Mouse (Mus musculus): ENCODE data around the gene Irf8. TPM values are rescaled to one million over a fixed set of nuclear protein-coding genes. Genes with fewer than 3 reads are reported as not detected.

Irf8 gene
- total and polyA plus RNA-seq, 2 experiments = 5.5 to 7.0 TPM

DNA sequence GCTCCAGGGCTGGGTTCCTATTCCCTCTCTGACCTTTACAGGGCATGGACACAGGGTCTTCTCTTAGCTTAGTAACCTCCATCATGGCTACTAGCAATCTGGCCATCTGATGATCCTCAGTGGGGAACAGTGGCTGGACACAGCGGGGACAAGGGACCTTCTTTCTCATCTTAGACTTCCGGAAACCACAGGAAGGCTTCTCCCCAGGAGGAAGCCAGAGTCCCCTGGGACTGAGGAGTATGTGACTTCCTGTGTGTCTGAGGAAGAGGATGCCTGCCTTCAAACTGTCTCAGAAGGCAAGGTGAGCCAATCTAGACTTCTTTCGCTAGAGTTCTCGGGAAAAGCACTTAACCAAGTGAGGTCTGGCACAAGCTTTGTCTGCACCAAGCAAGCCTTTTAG, 36.1 kb upstream of the Irf8 start:
- no peak for TF ChIP-seq POLR2A (IDR thresholded peaks at IDR 0.05; ENCODE audit: extremely low read depth, insufficient read depth, low read length)
- TF ChIP-seq CTCF (IDR thresholded peaks at IDR 0.05; ENCODE audit: low read depth, low read length) = no peak
- Histone ChIP-seq H3K4me1 (ENCODE audit: control insufficient read depth, insufficient read depth, low read length) (peaks cover 4% of the 10 kb centered on the region), H3K27me3 (ENCODE audit: control insufficient read depth, insufficient read depth, low read length) (no peaks in the 10 kb centered on the region), H3K79me2 (ENCODE audit: control insufficient read depth, insufficient read depth, low read length) (no peaks in the 10 kb centered on the region), H3K4me3 (ENCODE audit: insufficient read depth, low read depth, low read length) (no peak overlapping the region), H3K36me3 (ENCODE audit: control insufficient read depth, insufficient read depth, low read length) (no peaks in the 10 kb centered on the region), H3K27ac (replicated peaks; ENCODE audit: insufficient read depth, low read depth, low read length) (peak overlapping the region; percentile 73), H3K9ac (ENCODE audit: low read depth, low read length) (no peak overlapping the region)
- DNase-seq (ENCODE audit: extremely low read depth, low read depth, low spot score) = no peak
- WGBS = 71% methylated on average over 4 of the region's 4 CpGs

DNA sequence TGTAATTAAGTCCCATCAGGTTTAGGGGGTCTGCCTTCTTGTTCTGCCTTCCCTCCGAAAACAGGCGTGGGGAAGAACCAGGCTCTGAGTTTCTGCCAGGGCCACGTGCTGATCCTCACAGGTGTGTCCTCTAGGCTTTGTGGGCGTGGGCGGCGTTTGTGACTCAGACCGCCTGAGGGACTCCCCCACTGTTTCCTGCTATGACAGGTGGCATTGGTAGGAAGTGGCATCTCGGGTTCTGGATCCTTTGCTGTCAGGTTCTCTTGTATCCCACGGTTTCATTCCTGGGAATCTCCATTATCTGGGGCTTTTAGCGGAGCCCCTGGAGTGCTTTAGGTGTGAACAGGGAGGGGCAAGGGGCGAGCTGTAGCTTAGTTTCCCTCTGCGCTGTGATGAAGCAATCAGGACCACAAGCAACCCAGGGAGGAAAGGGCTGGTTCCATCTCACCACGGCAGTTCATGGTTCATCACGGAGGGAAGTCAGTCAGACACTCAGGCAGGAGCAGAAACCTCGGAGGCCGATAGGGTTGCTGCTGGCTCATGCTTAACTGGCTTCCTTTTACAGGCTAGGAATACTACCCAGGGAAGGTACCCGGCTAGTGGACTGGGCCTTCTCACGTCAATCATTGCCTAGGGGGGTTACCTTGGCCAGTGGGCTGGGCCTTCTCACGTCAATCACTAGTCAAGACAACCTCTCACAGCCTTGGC, 34.2 kb upstream of the Irf8 start:
- H3K79me2 ChIP-seq (ENCODE audit: control insufficient read depth, insufficient read depth, low read length) = no peaks in the 10 kb centered on the region
- no peak overlapping the region for H3K4me3 ChIP-seq (ENCODE audit: insufficient read depth, low read depth, low read length)
- TF ChIP-seq POLR2A (IDR thresholded peaks at IDR 0.05; ENCODE audit: extremely low read depth, insufficient read depth, low read length) (no peak), CTCF (IDR thresholded peaks at IDR 0.05; ENCODE audit: low read depth, low read length) (no peak)
- H3K36me3 ChIP-seq (ENCODE audit: control insufficient read depth, insufficient read depth, low read length) = no peaks in the 10 kb centered on the region
- peaks cover 4% of the 10 kb centered on the region for H3K4me1 ChIP-seq (ENCODE audit: control insufficient read depth, insufficient read depth, low read length)
- DNase-seq (ENCODE audit: extremely low read depth, low read depth, low spot score) = no peak
- 71% methylated on average over 19 of the region's 19 CpGs for WGBS
- no peaks in the 10 kb centered on the region for H3K27me3 ChIP-seq (ENCODE audit: control insufficient read depth, insufficient read depth, low read length)
- no peak overlapping the region for H3K27ac ChIP-seq (replicated peaks; ENCODE audit: insufficient read depth, low read depth, low read length)
- no peak overlapping the region for H3K9ac ChIP-seq (ENCODE audit: low read depth, low read length)

DNA sequence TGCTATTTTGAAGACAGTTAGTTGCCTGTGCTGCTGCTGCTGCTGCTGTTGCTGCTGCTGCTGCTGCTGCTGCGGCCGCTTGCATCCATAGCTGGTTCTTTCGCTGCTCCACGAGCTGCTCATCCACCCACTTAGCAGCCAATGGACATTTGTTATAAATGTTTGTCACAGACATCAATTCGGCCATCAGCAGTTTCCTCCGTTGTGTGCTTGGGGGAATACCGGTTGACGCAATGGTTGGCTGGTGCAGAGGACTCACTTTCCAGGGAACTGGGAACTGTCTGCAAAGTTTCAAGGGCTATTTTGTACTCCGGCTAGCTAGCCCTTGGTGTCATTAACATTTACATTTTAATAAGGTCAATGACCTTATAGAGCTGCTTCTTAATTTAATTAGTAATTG, 32.0 kb upstream of the Irf8 start:
- Histone ChIP-seq H3K27me3 (ENCODE audit: control insufficient read depth, insufficient read depth, low read length) (no peaks in the 10 kb centered on the region), H3K9ac (ENCODE audit: low read depth, low read length) (no peak overlapping the region), H3K27ac (replicated peaks; ENCODE audit: insufficient read depth, low read depth, low read length) (no peak overlapping the region), H3K4me3 (ENCODE audit: insufficient read depth, low read depth, low read length) (no peak overlapping the region), H3K79me2 (ENCODE audit: control insufficient read depth, insufficient read depth, low read length) (no peaks in the 10 kb centered on the region), H3K36me3 (ENCODE audit: control insufficient read depth, insufficient read depth, low read length) (no peaks in the 10 kb centered on the region), H3K4me1 (ENCODE audit: control insufficient read depth, insufficient read depth, low read length) (peaks cover 4% of the 10 kb centered on the region)
- no peak for TF ChIP-seq CTCF (IDR thresholded peaks at IDR 0.05; ENCODE audit: low read depth, low read length)
- TF ChIP-seq POLR2A (IDR thresholded peaks at IDR 0.05; ENCODE audit: extremely low read depth, insufficient read depth, low read length) = no peak
- 84% methylated on average over 9 of the region's 9 CpGs for WGBS
- DNase-seq (ENCODE audit: extremely low read depth, low read depth, low spot score) = no peak

DNA sequence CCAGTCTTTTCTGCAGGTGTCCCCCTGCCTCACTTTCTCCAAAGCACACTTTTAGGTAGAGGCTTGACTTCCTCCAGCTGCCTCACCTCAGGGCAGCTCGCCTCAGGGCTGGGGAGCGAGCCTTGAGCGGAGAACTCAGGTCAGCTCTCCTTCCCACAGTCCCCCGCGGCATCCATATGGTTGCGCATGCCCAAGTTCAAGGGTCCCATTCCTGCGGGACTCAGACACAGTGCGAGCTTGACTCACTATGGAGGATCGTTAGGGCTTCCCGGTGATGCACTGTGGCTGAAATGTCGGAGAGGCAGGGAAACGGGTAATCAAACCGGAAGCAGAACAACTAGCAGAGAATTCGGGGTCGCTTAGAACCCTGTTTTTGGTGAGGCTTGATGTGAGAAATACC, 31.0 kb upstream of the Irf8 start:
- no peak overlapping the region for H3K4me3 ChIP-seq (ENCODE audit: insufficient read depth, low read depth, low read length)
- no peak overlapping the region for H3K27ac ChIP-seq (replicated peaks; ENCODE audit: insufficient read depth, low read depth, low read length)
- H3K36me3 ChIP-seq (ENCODE audit: control insufficient read depth, insufficient read depth, low read length) = no peaks in the 10 kb centered on the region
- no peaks in the 10 kb centered on the region for H3K27me3 ChIP-seq (ENCODE audit: control insufficient read depth, insufficient read depth, low read length)
- H3K4me1 ChIP-seq (ENCODE audit: control insufficient read depth, insufficient read depth, low read length) = peaks cover under 1% of the 10 kb centered on the region; the same call in 1 of the 2 replicates
- 83% methylated on average over 15 of the region's 15 CpGs for WGBS
- no peak for DNase-seq (ENCODE audit: extremely low read depth, low read depth, low spot score)
- no peak for TF ChIP-seq POLR2A (IDR thresholded peaks at IDR 0.05; ENCODE audit: extremely low read depth, insufficient read depth, low read length)
- no peak for TF ChIP-seq CTCF (IDR thresholded peaks at IDR 0.05; ENCODE audit: low read depth, low read length)
- H3K79me2 ChIP-seq (ENCODE audit: control insufficient read depth, insufficient read depth, low read length) = no peaks in the 10 kb centered on the region
- no peak overlapping the region for H3K9ac ChIP-seq (ENCODE audit: low read depth, low read length)

DNA sequence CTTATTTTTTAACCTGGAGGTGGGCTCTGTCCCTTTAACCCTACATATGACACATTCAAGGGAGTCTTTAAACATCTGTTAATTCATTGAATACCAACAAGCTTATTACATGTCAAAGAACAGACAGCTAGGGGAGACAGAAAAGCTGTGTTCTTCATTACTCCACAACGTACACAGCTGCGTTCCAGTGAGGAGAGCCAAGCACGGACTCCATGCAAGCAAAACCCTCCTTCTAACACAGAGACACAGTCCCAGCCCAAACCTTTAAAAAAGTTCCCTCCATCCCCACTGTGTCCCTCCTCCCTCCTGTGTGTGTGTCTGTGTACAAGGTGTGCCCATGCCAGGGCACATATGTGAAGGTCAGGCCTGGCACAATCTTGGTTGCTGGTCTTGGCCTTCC, 30.0 kb upstream of the Irf8 start:
- Histone ChIP-seq H3K4me1 (ENCODE audit: control insufficient read depth, insufficient read depth, low read length) (no peaks in the 10 kb centered on the region), H3K36me3 (ENCODE audit: control insufficient read depth, insufficient read depth, low read length) (no peaks in the 10 kb centered on the region), H3K79me2 (ENCODE audit: control insufficient read depth, insufficient read depth, low read length) (no peaks in the 10 kb centered on the region), H3K27ac (replicated peaks; ENCODE audit: insufficient read depth, low read depth, low read length) (no peak overlapping the region), H3K9ac (ENCODE audit: low read depth, low read length) (no peak overlapping the region), H3K27me3 (ENCODE audit: control insufficient read depth, insufficient read depth, low read length) (no peaks in the 10 kb centered on the region), H3K4me3 (ENCODE audit: insufficient read depth, low read depth, low read length) (no peak overlapping the region)
- TF ChIP-seq POLR2A (IDR thresholded peaks at IDR 0.05; ENCODE audit: extremely low read depth, insufficient read depth, low read length) (no peak), CTCF (IDR thresholded peaks at IDR 0.05; ENCODE audit: low read depth, low read length) (no peak)
- no peak for DNase-seq (ENCODE audit: extremely low read depth, low read depth, low spot score)
- WGBS = 93% methylated on average over 3 of the region's 3 CpGs

DNA sequence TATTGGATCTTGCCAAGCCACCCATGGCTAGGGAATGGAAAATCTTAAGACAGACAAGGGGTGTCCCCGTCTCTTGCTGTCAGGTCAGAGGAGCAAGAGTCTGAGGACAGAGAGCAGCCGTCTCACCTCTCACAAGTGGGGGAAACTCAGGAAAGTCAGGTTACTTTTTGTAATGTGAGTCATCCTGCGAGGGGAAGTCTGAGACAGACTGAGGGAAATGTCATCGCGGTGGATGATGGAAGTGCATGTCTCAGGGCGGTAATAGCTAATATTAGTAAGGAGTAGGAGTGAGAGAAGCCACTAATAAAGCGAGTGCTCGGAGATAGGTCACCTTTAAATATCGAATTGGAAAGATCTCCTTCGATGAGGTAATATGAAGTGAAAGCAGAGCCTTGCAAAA, 27.0 kb upstream of the Irf8 start:
- Histone ChIP-seq H3K27ac (replicated peaks; ENCODE audit: insufficient read depth, low read depth, low read length) (no peak overlapping the region), H3K27me3 (ENCODE audit: control insufficient read depth, insufficient read depth, low read length) (no peaks in the 10 kb centered on the region), H3K4me3 (ENCODE audit: insufficient read depth, low read depth, low read length) (no peak overlapping the region), H3K36me3 (ENCODE audit: control insufficient read depth, insufficient read depth, low read length) (no peaks in the 10 kb centered on the region), H3K79me2 (ENCODE audit: control insufficient read depth, insufficient read depth, low read length) (no peaks in the 10 kb centered on the region), H3K4me1 (ENCODE audit: control insufficient read depth, insufficient read depth, low read length) (no peaks in the 10 kb centered on the region), H3K9ac (ENCODE audit: low read depth, low read length) (no peak overlapping the region)
- TF ChIP-seq POLR2A (IDR thresholded peaks at IDR 0.05; ENCODE audit: extremely low read depth, insufficient read depth, low read length) (no peak), CTCF (IDR thresholded peaks at IDR 0.05; ENCODE audit: low read depth, low read length) (no peak)
- DNase-seq (ENCODE audit: extremely low read depth, low read depth, low spot score) = no peak
- 80% methylated on average over 10 of the region's 10 CpGs for WGBS

Measured in liver, adult 2 months (tissue).